Mouse (Mus musculus) lung, postnatal 14 days (tissue): ENCODE results near the gene Acvr1.
A peak's percentile ranks its signal among the peaks of the same experiment; 100 is the strongest.

Experiments used
- DNase-seq: peaks from one replicate; pipeline ENCODE4 v3.0.0; 2021

Gene Acvr1

DNA sequence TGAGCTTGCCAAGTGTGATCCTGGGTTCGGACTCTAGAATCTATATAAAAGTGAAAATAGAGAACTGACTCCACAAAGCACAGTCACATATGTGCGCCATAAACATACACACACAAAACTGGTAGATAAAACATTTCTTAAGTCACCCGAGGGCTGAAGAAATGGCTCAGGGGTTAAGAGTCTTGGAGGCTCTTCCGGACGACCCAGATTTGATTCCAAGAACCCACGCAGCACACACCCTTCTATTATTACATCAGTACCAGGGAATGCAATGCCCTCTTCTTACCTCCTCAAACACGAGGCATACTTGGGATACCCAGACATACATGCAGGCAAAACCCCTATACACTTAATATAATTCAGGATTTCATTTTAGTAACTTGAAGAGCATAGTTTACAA, 97.1 kb downstream of the Acvr1 start, which contains the start of gene Gm17409:
TSS of gene Gm17409 (plus strand) at position 301 of the 400 bp plus-strand sequence.
- no peak for DNase-seq

DNA sequence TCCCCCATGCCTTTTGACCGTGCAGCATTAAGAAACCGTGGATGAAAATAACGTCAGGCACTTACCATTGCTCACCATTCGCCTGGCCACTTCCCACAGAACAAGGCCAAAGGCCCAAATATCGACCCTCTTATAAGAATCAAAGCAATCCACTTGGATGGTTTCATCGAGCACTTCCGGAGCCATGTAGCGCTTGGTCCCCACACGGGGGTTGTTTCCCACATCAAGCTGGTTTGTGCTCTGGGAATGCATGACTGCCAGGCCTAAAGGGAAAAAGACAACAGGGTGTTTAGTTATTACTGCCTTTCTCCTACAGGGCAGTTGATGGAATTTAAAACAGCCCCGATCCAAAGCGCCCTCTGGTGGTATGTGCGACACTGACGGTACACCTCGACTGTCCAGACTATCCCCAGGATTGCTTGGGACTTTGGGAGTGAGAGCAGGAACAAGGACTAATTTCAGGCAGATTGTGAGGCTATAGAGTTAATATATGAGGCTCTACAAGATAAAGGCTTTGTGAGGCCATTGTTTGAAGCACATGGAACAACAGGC, 108.1 kb downstream of the Acvr1 start:
- peak; percentile 60 for DNase-seq

DNA sequence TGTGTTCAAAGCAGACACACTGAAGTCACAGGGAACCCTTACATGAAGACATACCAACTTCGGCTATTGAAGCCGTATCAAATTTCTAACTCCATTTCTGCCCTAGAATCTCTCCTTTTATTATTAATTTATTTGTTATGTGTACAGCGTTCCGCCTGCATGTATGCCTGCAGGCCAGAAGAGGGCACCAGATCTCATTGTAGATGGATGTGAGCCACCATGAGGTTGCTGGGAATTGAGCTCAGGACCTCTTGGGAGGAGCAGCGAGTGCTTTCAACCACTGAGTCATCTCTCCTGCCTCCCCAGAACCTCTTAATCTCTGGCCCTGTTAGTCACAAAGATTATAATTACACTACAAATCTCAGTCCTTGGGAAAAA, 109.5 kb downstream of the Acvr1 start:
- DNase-seq = no peak

DNA sequence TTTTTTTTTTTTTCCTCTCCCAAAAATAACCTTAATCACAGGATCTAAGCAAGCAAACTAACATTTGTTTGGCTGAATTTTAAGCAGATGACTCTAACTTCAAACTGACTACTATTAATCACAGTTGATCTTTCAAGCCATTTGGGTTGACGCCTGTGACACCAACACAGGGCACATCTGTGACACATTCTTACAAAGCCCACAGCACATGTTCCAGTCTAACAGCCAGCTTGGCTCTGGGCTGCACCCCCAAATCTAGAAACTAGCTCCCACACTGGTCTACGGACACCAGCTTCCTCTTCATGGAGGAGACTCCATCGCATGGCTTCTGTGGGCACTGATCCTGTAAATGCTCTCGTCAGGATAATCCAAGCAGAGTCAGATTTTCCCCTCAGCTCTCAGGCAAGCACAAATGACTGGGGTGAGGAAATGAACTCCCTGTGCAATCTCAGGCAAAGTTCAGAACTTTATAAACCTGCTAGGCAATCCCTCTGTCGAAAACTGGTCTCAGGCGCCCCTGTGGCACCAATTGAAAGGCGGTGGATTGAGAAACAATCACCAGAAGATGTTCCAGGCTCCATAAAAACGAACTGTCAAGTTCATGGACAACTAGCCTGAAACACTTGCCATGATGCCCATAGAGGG, 110.0 kb downstream of the Acvr1 start:
- DNase-seq = no peak

DNA sequence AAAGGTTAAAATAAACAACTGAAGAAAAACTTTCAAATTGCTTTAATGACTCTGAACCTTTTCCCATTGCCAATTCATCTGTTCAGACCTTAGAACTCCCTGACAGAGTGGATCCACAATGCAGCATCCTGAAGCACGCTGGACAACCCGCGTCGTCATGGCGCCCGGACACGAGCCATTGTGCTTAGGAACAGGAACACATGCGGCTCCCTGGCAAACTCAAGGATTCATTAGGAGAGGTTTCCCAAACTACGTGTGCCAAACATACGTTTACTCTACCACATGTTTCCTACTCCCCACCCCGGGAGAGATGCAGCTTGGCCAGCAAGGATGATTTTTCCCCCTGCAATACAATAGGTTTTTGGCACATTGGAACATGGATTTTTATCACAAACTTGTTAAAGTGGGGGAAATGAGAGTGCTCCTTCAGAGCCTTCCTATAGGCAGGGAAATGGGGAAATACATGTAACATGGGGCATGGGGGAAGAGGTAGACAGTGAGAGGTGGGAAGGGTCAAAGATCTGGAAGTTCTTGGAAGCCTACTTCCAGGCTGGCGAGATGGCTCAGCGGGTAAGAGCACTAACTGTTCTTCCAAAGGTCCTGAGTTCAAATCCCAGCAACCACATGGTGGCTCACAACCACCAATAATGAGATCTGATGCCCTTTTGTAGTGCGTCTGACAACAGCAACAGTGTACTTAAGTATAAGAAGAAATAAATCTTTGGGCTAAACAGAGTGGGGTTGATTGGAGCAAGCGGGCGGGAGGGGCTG, 112.7 kb downstream of the Acvr1 start:
- no peak for DNase-seq

DNA sequence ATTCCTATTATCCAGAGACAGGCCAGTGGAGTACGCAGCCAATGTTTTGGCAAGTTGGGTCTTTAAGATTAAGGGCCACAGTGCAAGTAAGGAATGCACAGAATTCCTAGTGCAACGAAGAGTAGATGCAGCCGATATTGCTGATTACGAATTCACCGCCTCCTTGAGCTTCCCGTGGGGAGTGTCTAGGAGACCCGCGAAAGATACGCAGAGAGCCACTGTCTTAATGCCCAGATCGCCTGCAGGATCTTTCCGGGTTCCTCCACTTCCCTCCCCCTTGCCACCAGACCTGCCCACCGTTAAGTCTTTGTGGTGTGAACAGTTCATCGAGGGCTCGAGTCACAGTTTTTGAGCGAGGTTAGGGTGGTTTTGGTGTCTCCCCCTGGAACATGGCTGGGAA, 120.0 kb downstream of the Acvr1 start:
- DNase-seq = no peak

DNA sequence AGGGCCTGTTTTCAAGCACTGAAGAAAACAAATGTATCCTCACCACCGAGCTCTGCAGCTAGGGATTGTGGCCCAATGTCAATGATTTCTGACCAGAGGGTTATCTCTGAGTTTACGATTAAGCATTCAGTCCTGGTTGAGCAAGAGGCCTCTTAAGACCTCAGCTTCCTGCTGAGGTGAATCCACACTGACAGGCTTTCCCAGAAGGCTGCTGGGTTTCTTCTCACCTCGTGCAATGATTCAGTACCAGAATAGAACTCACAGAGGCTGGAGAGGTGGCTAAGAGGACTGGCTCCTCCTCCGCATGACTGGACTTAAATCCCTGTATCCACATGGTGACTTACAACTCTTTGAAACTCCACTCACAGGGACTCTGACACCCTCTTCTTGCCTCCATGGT, 123.8 kb downstream of the Acvr1 start:
- no peak for DNase-seq

DNA sequence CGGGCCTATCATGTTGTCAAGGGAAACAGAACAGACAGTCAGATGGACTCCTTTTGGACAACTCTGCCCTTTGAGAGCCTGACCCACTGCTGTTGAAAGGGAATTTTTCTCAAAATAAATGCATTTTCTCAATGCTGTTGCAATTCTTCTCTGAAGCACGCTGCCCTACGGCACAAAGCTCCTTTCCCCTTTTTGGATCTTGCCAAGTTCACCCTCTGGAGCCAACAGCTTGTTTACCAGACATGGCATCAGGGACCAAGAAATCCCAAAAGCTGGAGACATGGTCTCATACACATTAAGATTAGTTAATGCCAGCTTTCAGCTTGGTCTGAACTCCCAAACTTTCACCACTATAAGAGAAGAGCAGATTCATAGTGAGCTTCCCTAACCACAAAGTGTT, 130.0 kb downstream of the Acvr1 start:
- no peak for DNase-seq

DNA sequence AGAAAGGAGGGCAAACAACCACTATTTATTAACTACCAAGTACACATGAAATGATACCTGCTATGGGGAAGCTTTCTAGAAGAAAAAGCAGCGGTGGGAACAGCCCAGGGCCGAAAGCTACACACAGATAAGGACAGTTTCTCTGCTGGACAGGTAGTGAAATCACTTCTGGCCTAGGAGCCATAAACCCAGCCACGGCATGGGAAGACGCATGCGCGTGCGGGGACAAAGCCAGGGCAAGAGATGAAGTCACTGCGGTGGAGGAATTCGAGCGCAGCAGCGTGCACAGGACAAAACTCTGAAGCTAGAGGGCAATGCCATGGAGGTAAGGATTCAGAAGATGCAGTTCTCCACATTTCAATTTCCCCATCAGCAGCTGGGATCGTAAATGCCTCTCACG, 131.4 kb downstream of the Acvr1 start:
- no peak for DNase-seq

DNA sequence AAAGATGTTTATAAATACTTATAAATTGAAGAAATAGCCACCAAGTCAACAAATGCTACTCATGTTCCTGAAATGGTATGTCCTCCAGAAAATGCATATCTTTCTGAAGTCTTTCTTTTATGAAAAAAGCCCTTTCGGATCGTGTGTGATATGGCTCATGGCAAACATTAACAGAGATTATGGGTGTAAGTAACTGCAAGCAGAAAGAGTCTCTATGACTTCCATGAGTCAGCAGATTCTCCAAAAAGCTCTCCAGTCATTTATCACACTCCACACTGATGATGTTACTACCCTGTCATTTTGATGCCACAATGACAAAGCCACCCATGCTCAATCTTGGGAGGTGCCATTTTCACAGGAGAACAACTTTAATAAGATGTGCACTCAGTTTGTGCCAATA, 132.5 kb downstream of the Acvr1 start:
- no peak for DNase-seq

DNA sequence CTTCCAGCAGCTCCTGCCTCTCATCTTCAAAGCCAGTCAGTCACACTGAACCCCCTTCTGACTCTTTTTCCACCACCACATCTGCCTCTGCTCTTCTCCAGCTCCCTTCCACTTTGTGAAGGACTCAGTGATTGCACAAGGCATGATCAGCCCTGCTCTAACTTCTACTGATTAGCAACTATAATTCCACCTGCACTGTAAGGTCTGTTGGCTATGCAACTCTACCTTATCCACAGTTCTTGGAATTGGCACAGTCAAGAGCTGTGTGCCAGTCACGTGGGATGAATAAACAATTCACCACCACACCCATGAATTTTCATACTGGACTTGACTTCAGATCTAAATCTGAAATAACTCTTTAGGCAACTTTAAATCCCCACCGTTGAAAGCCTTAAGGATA, 133.6 kb downstream of the Acvr1 start:
- DNase-seq = no peak

DNA sequence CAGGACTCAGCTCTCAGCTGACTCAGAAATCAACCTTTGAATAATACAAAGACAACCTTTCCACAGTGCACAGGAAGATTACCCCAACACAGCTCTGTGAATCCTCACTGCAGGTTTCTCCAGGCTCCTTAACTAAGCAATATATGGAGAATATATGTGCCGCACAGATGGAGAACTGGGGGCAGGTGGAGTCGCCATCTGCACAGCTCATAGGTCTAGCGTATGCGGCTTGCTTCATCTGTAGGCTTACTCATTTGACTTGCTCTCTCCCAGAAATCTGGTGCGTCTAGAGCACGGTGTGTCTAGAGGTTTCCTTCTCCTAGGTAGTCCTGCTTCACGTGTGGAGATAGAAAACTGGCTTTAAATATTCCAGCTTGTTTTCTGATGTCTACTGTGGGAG, 134.7 kb downstream of the Acvr1 start:
- DNase-seq = no peak

DNA sequence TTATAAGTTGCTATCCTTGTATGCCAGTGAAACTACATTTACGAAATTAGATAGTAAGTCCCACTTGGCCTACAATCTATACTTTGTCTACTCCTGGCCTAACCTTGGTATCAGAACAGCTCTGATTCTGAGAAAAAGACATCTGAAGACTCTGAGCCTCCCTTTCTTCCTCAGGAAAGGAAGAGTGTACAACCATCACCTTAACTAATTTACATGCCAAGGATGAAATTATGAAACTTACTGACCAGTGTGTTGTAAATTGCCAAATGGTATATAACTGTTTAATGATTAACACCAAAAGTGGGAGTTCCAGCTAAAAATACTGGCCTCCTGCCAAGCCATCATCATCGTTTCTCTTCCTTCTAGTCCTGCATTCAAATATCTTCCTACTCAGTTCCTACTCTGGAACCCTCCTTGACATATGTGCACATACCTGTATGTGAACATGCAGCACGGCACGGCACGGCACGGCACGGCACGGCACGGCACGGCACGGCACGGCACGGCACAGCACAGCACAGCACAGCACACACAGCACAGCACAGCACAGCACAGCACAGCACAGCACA, 141.4 kb downstream of the Acvr1 start:
- DNase-seq = no peak

DNA sequence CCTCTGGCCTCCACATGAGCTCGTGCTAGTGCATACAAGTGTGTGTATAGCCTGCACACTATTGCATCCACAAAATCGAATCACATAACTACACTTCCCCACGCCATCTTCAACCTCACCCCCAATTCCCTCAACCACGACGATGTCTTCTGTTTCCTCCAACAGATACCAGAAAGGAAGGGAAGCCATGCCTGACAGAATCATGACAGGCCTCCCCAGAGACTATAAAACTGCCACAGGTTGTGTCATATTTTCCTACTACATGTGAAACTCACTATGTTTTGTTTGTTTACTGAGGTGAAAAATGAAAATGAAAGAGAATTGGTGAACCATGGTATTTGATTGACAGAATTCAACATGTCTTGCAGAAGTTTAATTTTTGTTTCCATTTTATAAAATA, 143.6 kb downstream of the Acvr1 start:
- DNase-seq = no peak

DNA sequence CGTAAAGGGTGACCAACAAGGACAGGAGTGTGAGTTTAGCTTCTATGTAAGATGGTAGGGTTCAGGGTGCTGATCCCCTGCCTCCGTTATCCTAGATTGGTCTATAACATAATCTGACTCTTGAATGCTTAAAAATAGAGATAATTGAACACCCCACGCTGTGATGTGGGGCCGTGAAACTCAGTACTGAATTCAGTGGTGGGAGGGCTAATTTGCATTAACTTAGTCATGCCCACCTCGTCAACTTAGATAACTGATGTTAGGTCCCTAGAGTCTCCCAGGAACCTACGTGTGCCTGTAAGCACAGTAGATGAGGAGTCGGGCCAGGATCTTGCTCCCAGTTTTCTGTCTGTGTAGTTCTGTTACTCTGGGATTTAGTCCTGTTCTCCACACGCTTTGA, 147.4 kb downstream of the Acvr1 start:
- DNase-seq = no peak

DNA sequence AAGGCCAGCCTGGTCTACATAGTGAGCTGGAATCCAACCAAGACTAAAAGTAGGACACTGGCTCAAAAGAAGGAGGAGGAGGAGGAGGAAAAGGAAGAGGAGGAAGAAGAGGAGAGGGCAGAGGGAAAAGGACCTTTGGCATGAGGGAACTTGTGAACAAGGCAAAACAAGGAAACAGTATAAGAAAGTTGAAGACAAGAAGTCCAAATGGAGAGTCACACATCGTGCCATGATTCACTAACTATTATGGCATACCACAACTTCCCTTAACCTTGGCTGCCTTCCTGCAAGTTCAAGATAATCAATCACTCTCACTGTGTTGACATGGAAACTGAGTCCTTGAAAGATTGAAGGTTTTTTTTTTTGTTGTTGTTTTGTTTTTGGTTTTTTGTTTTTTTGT, 148.8 kb downstream of the Acvr1 start:
- DNase-seq = no peak

DNA sequence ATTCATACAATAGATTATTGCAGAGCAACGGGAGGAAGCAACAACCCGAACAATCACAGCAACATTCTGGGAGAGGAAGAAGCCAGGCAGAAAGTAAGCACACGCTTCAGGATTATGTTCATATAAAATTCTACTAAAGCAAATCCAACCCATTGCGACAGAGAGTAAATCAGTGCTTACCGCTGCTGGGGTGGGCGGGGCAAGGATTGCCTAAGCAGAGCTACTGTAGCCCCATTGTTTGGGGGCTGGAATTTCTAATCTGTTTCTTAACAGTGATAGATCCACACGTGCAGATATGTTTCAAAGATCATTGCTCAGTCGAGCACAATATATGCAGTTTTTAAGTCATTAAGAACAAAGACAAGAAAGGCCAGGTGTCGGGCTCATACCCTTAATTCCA, 149.3 kb downstream of the Acvr1 start:
- DNase-seq = no peak

DNA sequence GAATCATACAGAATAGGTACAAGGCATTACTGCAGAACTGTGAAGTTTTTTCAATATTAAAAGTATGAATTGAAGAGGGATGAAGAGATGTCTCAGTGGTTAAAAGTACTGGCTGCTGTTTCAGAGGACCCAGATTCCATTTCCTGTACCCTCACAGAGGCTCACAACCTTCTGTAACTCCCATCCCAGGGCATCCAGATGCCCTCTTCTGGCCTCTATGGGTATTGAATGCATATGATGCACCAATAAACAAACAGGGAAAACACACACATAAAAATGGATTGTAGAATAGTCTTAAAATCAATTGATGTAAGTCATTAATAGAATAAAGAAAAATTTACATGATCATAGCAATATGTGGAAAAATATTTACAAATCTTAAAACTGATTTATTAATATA, 151.9 kb downstream of the Acvr1 start:
- DNase-seq = no peak

DNA sequence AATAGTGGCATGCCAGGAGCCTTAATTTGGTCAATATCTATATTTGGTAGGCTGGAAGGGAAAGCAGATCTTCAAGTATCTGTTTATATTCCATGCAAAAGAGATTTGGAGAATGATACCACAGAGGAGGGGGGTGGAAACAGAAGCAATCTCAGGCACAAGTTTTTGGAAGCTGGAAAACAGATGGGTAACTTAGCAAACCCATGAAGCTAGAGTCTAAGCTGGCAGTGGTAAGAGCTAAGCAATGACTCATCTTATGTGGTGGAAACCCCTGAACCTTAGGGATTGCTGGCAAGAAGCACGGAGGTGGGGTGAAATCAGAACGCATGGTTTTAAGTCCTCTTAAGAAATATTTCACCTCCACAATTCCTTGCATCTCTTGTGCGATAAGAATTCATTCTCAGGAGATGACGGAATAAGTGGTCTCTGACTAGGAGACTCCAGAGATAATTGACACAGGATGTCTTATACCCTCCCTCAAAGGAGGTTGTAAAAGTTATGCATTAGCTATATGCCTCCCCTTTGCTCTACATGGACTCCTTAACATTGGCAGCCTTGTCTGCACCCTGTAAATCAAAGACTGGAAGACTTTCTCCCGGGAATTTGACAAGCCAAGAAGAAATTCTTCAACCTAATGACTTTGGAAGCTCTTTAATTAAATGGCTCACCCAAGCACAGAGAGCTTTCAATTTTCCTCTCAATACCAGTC, 157.9 kb downstream of the Acvr1 start:
- no peak for DNase-seq

DNA sequence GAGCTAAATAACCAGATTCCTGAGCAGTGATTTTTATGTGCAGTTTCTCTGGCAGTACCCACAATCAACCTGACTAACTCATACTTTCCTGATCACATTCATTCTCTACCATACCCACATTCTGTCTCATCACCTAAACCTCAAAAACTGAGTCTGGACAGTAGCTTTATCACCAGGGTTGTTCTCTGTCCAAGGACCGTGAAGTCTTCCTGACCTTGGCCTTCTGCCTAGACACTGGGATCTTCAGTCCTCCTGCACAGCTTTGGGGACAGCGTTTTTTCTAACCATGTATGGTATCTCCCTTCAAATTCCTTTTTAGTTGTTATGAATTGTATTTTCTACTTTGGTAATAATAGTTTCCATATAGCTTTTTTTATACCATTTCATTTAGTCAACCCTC, 163.5 kb downstream of the Acvr1 start:
- DNase-seq = no peak

DNA sequence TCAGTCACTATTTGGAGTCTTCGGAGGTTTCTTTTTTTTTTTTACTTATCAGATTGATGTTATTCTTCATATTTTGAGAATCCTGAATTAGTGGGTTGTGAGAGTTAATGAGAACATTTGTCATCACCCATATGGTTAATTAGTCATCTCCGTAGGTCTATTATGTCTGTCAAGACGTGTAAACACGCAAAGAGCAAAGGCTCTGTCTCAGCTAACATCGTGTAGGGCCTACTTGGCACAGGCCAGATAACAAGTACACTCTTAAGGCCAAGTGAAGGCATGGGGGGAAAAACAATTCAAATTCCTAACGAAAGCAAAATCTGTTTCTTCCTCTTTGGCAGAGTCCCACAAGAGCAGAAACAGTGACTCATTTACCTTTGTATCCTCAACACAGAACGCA, 178.4 kb downstream of the Acvr1 start:
- no peak for DNase-seq

DNA sequence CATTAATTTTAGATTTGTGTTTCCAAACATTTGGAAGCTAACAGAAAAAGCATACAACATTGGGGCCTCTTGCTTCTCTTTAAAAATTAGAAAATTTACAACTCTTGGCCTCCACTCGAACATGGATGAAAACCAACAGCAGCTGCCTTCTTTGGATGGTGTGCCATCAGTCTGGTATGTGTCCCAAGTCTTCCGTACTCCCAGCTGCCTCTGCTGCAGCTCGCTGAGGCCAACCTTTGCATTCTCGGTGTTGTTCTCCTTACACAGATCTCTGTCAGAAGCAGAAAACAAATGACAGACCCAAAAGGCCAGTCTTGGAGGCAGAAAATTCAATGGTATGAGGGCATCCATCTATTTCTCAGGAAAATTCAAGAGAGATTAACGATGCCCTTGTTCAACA, 186.9 kb downstream of the Acvr1 start:
- DNase-seq = no peak

DNA sequence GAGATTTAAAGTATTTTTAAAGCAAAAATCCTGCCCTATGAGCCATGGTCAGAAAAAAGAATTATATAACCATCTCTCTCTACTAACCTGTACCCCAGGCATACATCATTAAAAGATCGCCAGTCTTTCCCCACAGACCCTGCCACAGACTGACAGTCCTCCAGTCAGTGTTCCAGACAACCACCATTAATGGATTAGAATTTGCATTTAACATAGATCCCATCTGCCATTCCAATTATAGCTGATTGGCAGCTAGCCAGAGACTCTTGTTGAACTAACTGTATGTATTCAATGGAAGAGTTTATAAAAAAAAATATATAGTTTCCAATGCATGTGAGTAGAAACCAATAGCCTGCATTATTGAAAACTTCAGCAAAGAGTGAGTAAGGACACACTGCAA, 187.5 kb downstream of the Acvr1 start:
- no peak for DNase-seq
